Mouse (Mus musculus) kidney, postnatal 0 days (tissue): ENCODE measurements around the gene Cngb1. TPM values are rescaled to one million over a fixed set of nuclear protein-coding genes. Genes with fewer than 3 reads are reported as not detected.
A peak's percentile ranks its signal among the peaks of the same experiment; 100 is the strongest.

Experiments used
- ATAC-seq: fragments of 200-750 bp; cut with Nextera tagmentation; replicated peaks from 2 replicates; pipeline ENCODE4 v1.8.0; 2017; ENCODE audit warnings: low read depth, moderate number of reproducible peaks, moderate TSS enrichment, moderate library complexity; ENCODE audit not compliant: low FRiP score
- DNase-seq: peaks from one replicate; pipeline ENCODE4 v3.0.0-alpha.2; 2016; ENCODE audit warnings: low spot score
- H3K27ac ChIP-seq: fragments of 300-500 bp; sonication (generic); 2 replicates; pipeline ENCODE4 v1.5.1; 2014; ENCODE audit warnings: mild to moderate bottlenecking
- H3K27me3 ChIP-seq: fragments of 300-500 bp; sonication (generic); 2 replicates; pipeline ENCODE4 v1.6.1; 2014; ENCODE audit warnings: low read length, mixed read lengths; ENCODE audit not compliant: insufficient read depth
- H3K36me3 ChIP-seq: fragments of 300-500 bp; sonication (generic); 2 replicates; pipeline ENCODE4 v1.6.1; 2014; ENCODE audit warnings: low read length, mixed read lengths; ENCODE audit not compliant: insufficient read depth
- H3K4me1 ChIP-seq: fragments of 300-500 bp; sonication (generic); replicated peaks from 2 replicates; pipeline ENCODE4 v1.6.1; 2014; ENCODE audit warnings: antibody characterized with exemption, low read length, mixed read lengths; ENCODE audit not compliant: insufficient read depth
- H3K4me2 ChIP-seq: fragments of 300-500 bp; sonication (generic); 2 replicates; pipeline ENCODE4 v1.6.1; 2014; ENCODE audit warnings: mild to moderate bottlenecking, low read length, moderate library complexity, mixed read lengths
- H3K4me3 ChIP-seq: fragments of 300-500 bp; sonication (generic); replicated peaks from 2 replicates; pipeline ENCODE4 v1.5.1; 2014; ENCODE audit warnings: low read depth, low read length
- H3K9ac ChIP-seq: fragments of 300-500 bp; sonication (generic); 2 replicates; pipeline ENCODE4 v1.6.1; 2014; ENCODE audit warnings: low read depth, low read length
- H3K9me3 ChIP-seq: fragments of 300-500 bp; sonication (generic); replicated peaks from 2 replicates; pipeline ENCODE4 v1.6.1; 2016; ENCODE audit warnings: low read length, inconsistent platforms, mixed read lengths
- CTCF ChIP-seq: IDR thresholded peaks from 2 replicates; pipeline ENCODE4 v1.5.1; 2016; ENCODE audit warnings: antibody characterized with exemption, low read depth, mild to moderate bottlenecking, moderate library complexity
- WGBS: fragments of 180-500 bp; shearing (Covaris S2); extraction: QIAGEN DNeasy Blood & Tissue Kit; methylation state at CpG from one replicate; pipeline ENCODE4 v1.1.7; 2014; 5-methylcytosine and 5-hydroxymethylcytosine counted together
- polyA plus RNA-seq: library from polyadenylated mRNA; unstranded; fragments of >200 nt; fragmentation: Nextera tagmentation; extraction: Ambion mirVana; gene quantifications from 2 replicates; pipeline ENCODE4 v1.2.1, GENCODE M21; 2015

Cngb1 gene
- polyA plus RNA-seq, 1 experiment from 2014 or later = 2.1 TPM

DNA sequence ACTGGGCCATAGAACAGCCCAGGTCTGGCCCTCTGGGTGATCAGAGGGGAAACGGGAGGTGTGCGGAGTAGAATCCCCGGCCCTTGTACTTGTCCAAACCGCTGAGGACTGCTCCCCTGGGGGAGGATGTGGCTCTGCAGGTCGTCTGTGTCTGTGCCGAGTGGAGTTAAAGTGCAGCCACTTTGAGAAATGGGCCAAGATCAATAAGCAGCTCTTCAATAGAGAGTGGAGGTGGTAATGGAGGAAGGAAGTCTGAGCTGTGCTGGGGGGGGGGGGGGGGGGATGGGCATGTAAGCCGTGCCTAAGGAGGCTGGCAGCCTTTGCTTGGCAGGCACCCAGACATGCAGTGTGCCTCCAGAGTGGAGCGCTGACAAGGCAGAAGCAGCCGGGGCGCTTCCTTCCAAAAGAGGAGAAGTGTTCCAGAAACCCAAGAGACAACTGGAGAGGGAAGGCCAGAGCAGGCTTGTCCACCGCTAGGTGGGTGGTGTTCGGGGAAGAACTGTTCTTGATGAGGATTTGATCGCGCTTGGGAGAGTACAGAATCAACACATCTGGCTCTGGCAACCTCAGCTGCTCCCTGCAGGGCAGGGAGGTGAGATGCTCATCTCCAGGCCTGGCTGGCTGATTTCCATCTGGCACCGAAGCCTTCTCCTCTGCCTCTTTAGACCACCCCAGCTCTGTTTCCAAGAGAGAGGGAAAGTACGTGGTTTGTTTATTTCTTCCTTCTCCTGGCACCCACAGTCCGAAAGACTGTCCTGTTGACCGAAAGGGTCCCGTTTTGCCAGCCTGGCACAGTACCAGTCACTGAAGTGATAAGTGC, 42.6 kb upstream of the Cngb1 start:
- H3K27ac ChIP-seq = no peak overlapping the region
- H3K4me1 ChIP-seq = peaks cover 29% of the 10 kb centered on the region; the same call in 1 of the 2 replicates
- H3K4me3 ChIP-seq = no peak overlapping the region
- no peak overlapping the region for H3K4me2 ChIP-seq
- ATAC-seq (no peak), DNase-seq (no peak)
- H3K9me3 ChIP-seq = no peaks in the 10 kb centered on the region
- no peak for TF ChIP-seq CTCF
- H3K36me3 ChIP-seq = 0 out of 2 replicates have a peak, but pooled peaks cover 2% of the 10 kb centered on the region
- WGBS = 52% methylated on average over 19 of the region's 19 CpGs
- no peak overlapping the region for H3K9ac ChIP-seq
- no peaks in the 10 kb centered on the region for H3K27me3 ChIP-seq

DNA sequence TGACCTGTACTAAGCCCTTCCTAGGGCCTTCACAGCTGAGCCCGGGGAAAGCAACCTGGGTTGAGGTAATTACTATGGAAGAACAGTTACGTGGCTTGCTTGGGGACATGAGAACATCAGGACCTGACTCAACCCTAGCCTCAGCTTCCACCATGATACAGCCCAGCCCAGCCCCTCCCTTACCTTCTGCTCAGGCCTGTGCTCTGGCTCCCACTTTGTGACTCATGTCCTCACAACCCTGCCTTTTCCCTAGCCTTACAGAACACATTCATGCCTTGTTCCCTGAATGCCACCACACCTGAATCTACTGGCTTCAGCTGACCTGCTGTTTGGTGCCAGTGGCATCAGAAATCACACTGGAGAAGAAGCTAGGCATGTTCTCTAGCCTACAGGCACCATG, 42.0 kb upstream of the Cngb1 start:
- H3K27ac ChIP-seq = no peak overlapping the region
- H3K27me3 ChIP-seq = no peaks in the 10 kb centered on the region
- no peak overlapping the region for H3K4me2 ChIP-seq
- H3K9ac ChIP-seq = no peak overlapping the region
- H3K4me1 ChIP-seq = peaks cover 22% of the 10 kb centered on the region; the same call in 1 of the 2 replicates
- H3K9me3 ChIP-seq = no peaks in the 10 kb centered on the region
- no peak for DNase-seq
- no peak overlapping the region for H3K4me3 ChIP-seq
- 0 out of 2 replicates have a peak, but pooled peaks cover 8% of the 10 kb centered on the region for H3K36me3 ChIP-seq
- 83% methylated on average over 2 of the region's 2 CpGs for WGBS
- no peak for TF ChIP-seq CTCF
- no peak for ATAC-seq

- 0 out of 2 replicates have a peak, but pooled peaks cover 12% of the 10 kb centered on the region for H3K36me3 ChIP-seq
- DNase-seq = peak; percentile 89
- H3K27me3 ChIP-seq = no peaks in the 10 kb centered on the region
- H3K27ac ChIP-seq = no peak overlapping the region
- ATAC-seq = peak; percentile 34
- TF ChIP-seq CTCF = peak; percentile 82
- peaks cover 12% of the 10 kb centered on the region; the same call in 1 of the 2 replicates for H3K4me1 ChIP-seq
- no peak overlapping the region for H3K4me3 ChIP-seq
- no peak overlapping the region for H3K4me2 ChIP-seq
- WGBS = 16% methylated on average over 8 of the region's 8 CpGs
- no peaks in the 10 kb centered on the region for H3K9me3 ChIP-seq
- H3K9ac ChIP-seq = no peak overlapping the region
These were observed 40.5 kb upstream of the Cngb1 start for GRCm38 (mm10) chr8:95346643-95347545.

DNA sequence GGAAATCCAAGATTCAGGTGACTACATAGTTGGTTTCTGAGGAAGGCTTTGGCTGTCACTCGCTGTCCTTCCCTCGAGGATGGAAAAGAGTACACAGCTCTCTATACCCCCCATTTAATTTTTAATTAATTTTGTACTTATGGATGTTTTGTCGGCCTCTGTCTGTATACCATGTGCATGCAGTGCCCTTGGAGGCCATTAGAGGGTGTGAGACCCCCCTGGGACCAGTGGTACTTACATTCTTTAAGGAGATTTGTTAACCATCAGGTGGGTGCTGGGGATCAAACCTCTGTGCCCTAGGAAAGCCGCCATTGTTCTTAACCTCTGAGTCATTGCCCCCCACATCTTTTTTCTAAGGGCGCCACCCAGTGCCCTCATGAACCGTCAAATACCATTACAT, 38.3 kb upstream of the Cngb1 start:
- H3K27ac ChIP-seq = no peak overlapping the region
- TF ChIP-seq CTCF = peak; percentile 46; the same call in 1 of the 2 replicates
- H3K9me3 ChIP-seq = no peaks in the 10 kb centered on the region
- no peak for ATAC-seq
- no peaks in the 10 kb centered on the region for H3K27me3 ChIP-seq
- H3K4me2 ChIP-seq = no peak overlapping the region
- no peak overlapping the region for H3K9ac ChIP-seq
- H3K36me3 ChIP-seq = 0 out of 2 replicates have a peak, but pooled peaks cover 20% of the 10 kb centered on the region
- WGBS = 84% methylated on average over 6 of the region's 6 CpGs
- no peak for DNase-seq
- H3K4me1 ChIP-seq = peaks cover 4% of the 10 kb centered on the region; the same call in 1 of the 2 replicates
- no peak overlapping the region for H3K4me3 ChIP-seq

DNA sequence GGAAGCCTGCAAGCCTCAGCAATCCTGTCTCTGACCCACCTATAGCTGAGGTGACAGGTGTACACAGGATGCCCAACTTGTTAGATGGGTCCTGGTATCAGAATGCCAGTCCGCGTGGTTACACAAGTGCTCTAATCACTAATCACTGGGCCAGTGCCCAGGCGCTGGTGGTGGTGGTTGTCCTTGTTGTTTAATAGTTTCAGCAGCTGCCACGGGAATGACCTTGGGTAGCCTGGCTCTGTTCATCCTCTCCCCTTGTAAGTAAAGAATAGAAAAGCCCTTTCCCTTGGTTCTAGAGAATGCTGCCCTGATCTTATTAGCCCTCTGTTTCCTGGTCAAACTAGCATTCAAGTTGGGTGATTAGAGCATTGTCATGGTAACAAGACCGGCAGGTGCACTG, 35.3 kb upstream of the Cngb1 start:
- ATAC-seq = no peak
- 69% methylated on average over 5 of the region's 5 CpGs for WGBS

GRCm38 (mm10) chr8:95336363-95336762, 30.0 kb upstream of the Cngb1 start:
- Histone ChIP-seq H3K9me3 (no peaks in the 10 kb centered on the region), H3K36me3 (peaks cover 25% of the 10 kb centered on the region), H3K9ac (no peak overlapping the region), H3K4me2 (no peak overlapping the region), H3K27ac (no peak overlapping the region), H3K4me1 (no peaks in the 10 kb centered on the region), H3K4me3 (no peak overlapping the region), H3K27me3 (no peaks in the 10 kb centered on the region)
- ATAC-seq = no peak
- TF ChIP-seq CTCF = no peak
- DNase-seq = no peak

More for the DNA sequence above, 35.3 kb upstream of the Cngb1 start:
- no peak for DNase-seq
- Histone ChIP-seq H3K4me2 (no peak overlapping the region), H3K27me3 (no peaks in the 10 kb centered on the region), H3K27ac (0 out of 2 replicates have a peak overlapping the region, but pooled peaks have one; percentile 15), H3K9ac (no peak overlapping the region), H3K9me3 (no peaks in the 10 kb centered on the region), H3K4me3 (no peak overlapping the region), H3K4me1 (no peaks in the 10 kb centered on the region; the same call in 1 of the 2 replicates), H3K36me3 (peaks cover 37% of the 10 kb centered on the region)
- no peak for TF ChIP-seq CTCF
